Mouse (Mus musculus): ENCODE measurements at regions not wholly inside any gene's neighbourhood (a gene's known extent, or its start where the extent isn't known, plus 50 kb on each side); places are given as distances from the start of the nearest gene placed in this dataset.

GRCm38 (mm10) chr12:79890887-79891286 is 221.9 kb downstream of the Zfp36l1 start:
- WGBS: 38% methylated on average over 4 of the region's 4 CpGs

GRCm38 (mm10) chr12:79890291-79890690 is 222.5 kb downstream of the Zfp36l1 start:
- Histone ChIP-seq H3K4me1 (peaks cover 26% of the 10 kb centered on the region), H3K9ac (replicated peaks) (no peak overlapping the region), H3K27me3 (no peaks in the 10 kb centered on the region), H3K4me2 (replicated peaks) (no peak overlapping the region), H3K27ac (replicated peaks) (no peak overlapping the region), H3K4me3 (no peak overlapping the region), H3K9me3 (no peaks in the 10 kb centered on the region), H3K36me3 (no peaks in the 10 kb centered on the region)
- WGBS: 92% methylated on average over 7 of the region's 7 CpGs
- ATAC-seq (replicated peaks): no peak

More at GRCm38 (mm10) chr12:79890887-79891286, 221.9 kb downstream of the Zfp36l1 start:
- peaks cover 32% of the 10 kb centered on the region for H3K4me1 ChIP-seq
- no peak overlapping the region for H3K4me3 ChIP-seq
- H3K9me3 ChIP-seq: no peaks in the 10 kb centered on the region
- H3K27ac ChIP-seq (replicated peaks): no peak overlapping the region
- no peaks in the 10 kb centered on the region for H3K27me3 ChIP-seq
- H3K4me2 ChIP-seq (replicated peaks): no peak overlapping the region
- ATAC-seq (replicated peaks): no peak
- H3K36me3 ChIP-seq: no peaks in the 10 kb centered on the region
- H3K9ac ChIP-seq (replicated peaks): no peak overlapping the region

GRCm38 (mm10) chr12:79888812-79889211 is 224.0 kb downstream of the Zfp36l1 start:
- 94% methylated on average over 4 of the region's 4 CpGs for WGBS
- Histone ChIP-seq H3K9ac (replicated peaks) (no peak overlapping the region), H3K4me1 (peaks cover 20% of the 10 kb centered on the region)

GRCm38 (mm10) chr12:79888086-79888485 is 224.7 kb downstream of the Zfp36l1 start:
- Histone ChIP-seq H3K9ac (replicated peaks) (no peak overlapping the region), H3K4me3 (no peak overlapping the region), H3K4me2 (replicated peaks) (no peak overlapping the region), H3K9me3 (no peaks in the 10 kb centered on the region), H3K27ac (replicated peaks) (peak overlapping the region; percentile 17; the same call in 1 of the 2 replicates), H3K4me1 (peaks cover 20% of the 10 kb centered on the region), H3K36me3 (no peaks in the 10 kb centered on the region), H3K27me3 (no peaks in the 10 kb centered on the region)
- no peak for ATAC-seq (replicated peaks)
- 81% methylated on average over 4 of the region's 4 CpGs for WGBS

More at GRCm38 (mm10) chr12:79888812-79889211, 224.0 kb downstream of the Zfp36l1 start:
- H3K4me3 ChIP-seq: no peak overlapping the region
- no peak for ATAC-seq (replicated peaks)
- H3K27ac ChIP-seq (replicated peaks): no peak overlapping the region
- no peaks in the 10 kb centered on the region for H3K36me3 ChIP-seq
- no peak overlapping the region for H3K4me2 ChIP-seq (replicated peaks)
- no peaks in the 10 kb centered on the region for H3K9me3 ChIP-seq
- no peaks in the 10 kb centered on the region for H3K27me3 ChIP-seq

- Histone ChIP-seq H3K4me3 (no peak overlapping the region), H3K36me3 (no peaks in the 10 kb centered on the region), H3K27ac (replicated peaks) (peak overlapping the region; percentile 33; the same call in 1 of the 2 replicates), H3K9ac (replicated peaks) (no peak overlapping the region), H3K4me2 (replicated peaks) (peak overlapping the region; percentile 20; the same call in 1 of the 2 replicates), H3K9me3 (no peaks in the 10 kb centered on the region), H3K27me3 (no peaks in the 10 kb centered on the region), H3K4me1 (peaks cover 20% of the 10 kb centered on the region)
- ATAC-seq (replicated peaks): peak; percentile 46
- WGBS: 38% methylated on average over 12 of the region's 12 CpGs
Measured at GRCm38 (mm10) chr12:79887225-79887886, 225.5 kb downstream of the Zfp36l1 start.

GRCm38 (mm10) chr12:79886494-79886893 is 226.3 kb downstream of the Zfp36l1 start:
- Histone ChIP-seq H3K9me3 (no peaks in the 10 kb centered on the region), H3K9ac (replicated peaks) (no peak overlapping the region), H3K4me1 (peaks cover 20% of the 10 kb centered on the region), H3K36me3 (no peaks in the 10 kb centered on the region), H3K27ac (replicated peaks) (no peak overlapping the region), H3K4me3 (no peak overlapping the region), H3K4me2 (replicated peaks) (no peak overlapping the region), H3K27me3 (no peaks in the 10 kb centered on the region)
- 61% methylated on average over 3 of the region's 3 CpGs for WGBS
- ATAC-seq (replicated peaks): no peak

GRCm38 (mm10) chr12:79885286-79885685 is 227.5 kb downstream of the Zfp36l1 start:
- H3K4me1 ChIP-seq: peaks cover 28% of the 10 kb centered on the region
- H3K4me2 ChIP-seq (replicated peaks): no peak overlapping the region
- H3K9ac ChIP-seq (replicated peaks): no peak overlapping the region
- no peaks in the 10 kb centered on the region for H3K36me3 ChIP-seq
- H3K27ac ChIP-seq (replicated peaks): no peak overlapping the region
- H3K4me3 ChIP-seq: no peak overlapping the region
- H3K9me3 ChIP-seq: no peaks in the 10 kb centered on the region
- 80% methylated on average over 2 of the region's 2 CpGs for WGBS
- ATAC-seq (replicated peaks): no peak
- H3K27me3 ChIP-seq: no peaks in the 10 kb centered on the region

GRCm38 (mm10) chr12:79883651-79884050 is 229.2 kb downstream of the Zfp36l1 start:
- H3K27ac ChIP-seq (replicated peaks): no peak overlapping the region
- no peak overlapping the region for H3K4me2 ChIP-seq (replicated peaks)
- no peak for ATAC-seq (replicated peaks)
- no peak overlapping the region for H3K4me3 ChIP-seq
- H3K4me1 ChIP-seq: peaks cover 45% of the 10 kb centered on the region
- no peaks in the 10 kb centered on the region for H3K36me3 ChIP-seq
- 94% methylated on average over 4 of the region's 4 CpGs for WGBS
- no peaks in the 10 kb centered on the region for H3K27me3 ChIP-seq
- H3K9me3 ChIP-seq: no peaks in the 10 kb centered on the region
- no peak overlapping the region for H3K9ac ChIP-seq (replicated peaks)

GRCm38 (mm10) chr12:79880751-79881261 is 232.0 kb downstream of the Zfp36l1 start:
- peaks cover 26% of the 10 kb centered on the region for H3K4me1 ChIP-seq

GRCm38 (mm10) chr12:79880346-79880745 is 232.5 kb downstream of the Zfp36l1 start:
- Histone ChIP-seq H3K36me3 (no peaks in the 10 kb centered on the region), H3K27ac (replicated peaks) (peak overlapping the region; percentile 82), H3K4me2 (replicated peaks) (no peak overlapping the region), H3K9me3 (no peaks in the 10 kb centered on the region), H3K4me3 (no peak overlapping the region), H3K27me3 (no peaks in the 10 kb centered on the region), H3K9ac (replicated peaks) (no peak overlapping the region), H3K4me1 (peaks cover 26% of the 10 kb centered on the region)
- no peak for ATAC-seq (replicated peaks)
- WGBS: 19% methylated on average over 4 of the region's 4 CpGs

More at GRCm38 (mm10) chr12:79880751-79881261, 232.0 kb downstream of the Zfp36l1 start:
- Histone ChIP-seq H3K4me2 (replicated peaks) (no peak overlapping the region), H3K9me3 (no peaks in the 10 kb centered on the region), H3K36me3 (no peaks in the 10 kb centered on the region), H3K27me3 (no peaks in the 10 kb centered on the region), H3K4me3 (no peak overlapping the region), H3K27ac (replicated peaks) (peak overlapping the region; percentile 82), H3K9ac (replicated peaks) (no peak overlapping the region)
- 57% methylated on average over 18 of the region's 18 CpGs for WGBS
- ATAC-seq (replicated peaks): no peak

GRCm38 (mm10) chr12:79879918-79880273 is 232.9 kb downstream of the Zfp36l1 start:
- no peaks in the 10 kb centered on the region for H3K9me3 ChIP-seq
- no peaks in the 10 kb centered on the region for H3K36me3 ChIP-seq
- H3K4me2 ChIP-seq (replicated peaks): no peak overlapping the region
- peaks cover 26% of the 10 kb centered on the region for H3K4me1 ChIP-seq
- no peaks in the 10 kb centered on the region for H3K27me3 ChIP-seq
- H3K4me3 ChIP-seq: no peak overlapping the region
- peak overlapping the region; percentile 82 for H3K27ac ChIP-seq (replicated peaks)
- peak; percentile 82 for ATAC-seq (replicated peaks)
- no peak overlapping the region for H3K9ac ChIP-seq (replicated peaks)
- 14% methylated on average over 9 of the region's 9 CpGs for WGBS

- Histone ChIP-seq H3K9me3 (no peaks in the 10 kb centered on the region), H3K4me2 (replicated peaks) (no peak overlapping the region), H3K27me3 (no peaks in the 10 kb centered on the region), H3K4me1 (peaks cover 26% of the 10 kb centered on the region), H3K9ac (replicated peaks) (no peak overlapping the region), H3K4me3 (no peak overlapping the region), H3K27ac (replicated peaks) (peak overlapping the region; percentile 82), H3K36me3 (no peaks in the 10 kb centered on the region)
- WGBS: 6% methylated on average over 15 of the region's 15 CpGs
- ATAC-seq (replicated peaks): peak; percentile 91
Measured at GRCm38 (mm10) chr12:79879093-79879917, 233.5 kb downstream of the Zfp36l1 start.

All from forebrain, embryonic 15.5 days (tissue).